Mouse (Mus musculus): ENCODE results near the gene Zfp414. TPM values are rescaled to one million over a fixed set of nuclear protein-coding genes. Genes with fewer than 3 reads are reported as not detected.

Zfp414 gene
- 53.3 and 60.0 TPM in 2 replicates for polyA plus RNA-seq (2014; fragmentation: Nextera tagmentation; extraction: Ambion mirVana)

- Histone ChIP-seq H3K27me3 (ENCODE audit: control insufficient read depth, insufficient read depth, low read length) (no peaks in the 10 kb centered on the region), H3K27ac (replicated peaks; ENCODE audit: low read depth, low read length) (peak within 1 kb of the TSS; percentile 96), H3K4me1 (ENCODE audit: control insufficient read depth, insufficient read depth, low read length) (no peaks in the 10 kb centered on the region; the same call in 1 of the 2 replicates), H3K4me3 (ENCODE audit: low read depth, low read length) (peak within 1 kb of the TSS; percentile 66), H3K36me3 (replicated peaks; ENCODE audit: control insufficient read depth, insufficient read depth, low read depth, low read length) (peaks cover 3% of the 10 kb centered on the region; the same call in 1 of the 2 replicates), H3K9me3 (replicated peaks; ENCODE audit: control insufficient read depth, low read length) (no peaks in the 10 kb centered on the region), H3K4me2 (ENCODE audit: low read depth, low read length) (peak within 1 kb of the TSS; percentile 65), H3K9ac (replicated peaks; ENCODE audit: low read length) (peak within 1 kb of the TSS; percentile 90)
- 3% methylated on average over 33 of the region's 35 CpGs for WGBS
- ATAC-seq (replicated peaks; ENCODE audit: insufficient number of reproducible peaks, low FRiP score, low TSS enrichment, low read depth) (peak; percentile 91), DNase-seq (ENCODE audit: low spot score) (peak; percentile 98)
Measured at GRCm38 (mm10) chr17:33628621-33629486, at the start of gene Zfp414. Gene Zfp414 (plus strand): TSS chr17:33629090.

DNA sequence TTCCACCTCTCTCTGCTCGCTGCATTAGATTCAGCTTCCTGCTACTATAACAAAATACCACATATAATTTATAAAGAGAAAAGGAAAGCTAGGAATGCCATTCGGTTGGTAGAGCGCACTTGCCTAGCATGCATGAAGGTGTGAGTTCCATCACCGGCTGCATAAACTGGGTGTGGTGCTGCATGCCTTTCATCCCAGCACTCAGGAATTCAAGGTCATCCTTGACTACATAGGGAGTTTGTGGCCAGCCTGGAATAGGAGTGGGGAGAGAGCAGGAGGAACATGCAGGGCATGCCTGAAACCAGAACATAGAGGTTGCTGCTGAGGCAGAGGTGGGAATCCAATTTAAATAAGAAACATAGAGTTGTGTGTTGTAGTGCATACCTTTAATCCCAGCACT lies 44.8 kb upstream of the Zfp414 start:
- Histone ChIP-seq H3K4me3 (ENCODE audit: low read depth, low read length) (no peak overlapping the region), H3K9me3 (replicated peaks; ENCODE audit: control insufficient read depth, low read length) (no peaks in the 10 kb centered on the region), H3K36me3 (replicated peaks; ENCODE audit: control insufficient read depth, insufficient read depth, low read depth, low read length) (no peaks in the 10 kb centered on the region), H3K4me1 (ENCODE audit: control insufficient read depth, insufficient read depth, low read length) (no peaks in the 10 kb centered on the region), H3K27ac (replicated peaks; ENCODE audit: low read depth, low read length) (no peak overlapping the region), H3K9ac (replicated peaks; ENCODE audit: low read length) (no peak overlapping the region), H3K4me2 (ENCODE audit: low read depth, low read length) (no peak overlapping the region), H3K27me3 (ENCODE audit: control insufficient read depth, insufficient read depth, low read length) (no peaks in the 10 kb centered on the region)
- ATAC-seq (replicated peaks; ENCODE audit: insufficient number of reproducible peaks, low FRiP score, low TSS enrichment, low read depth) (no peak), DNase-seq (ENCODE audit: low spot score) (no peak)
- 82% methylated on average over 4 of the region's 4 CpGs for WGBS

- H3K4me2 ChIP-seq (ENCODE audit: low read depth, low read length), result no peak overlapping the region
- no peaks in the 10 kb centered on the region for H3K27me3 ChIP-seq (ENCODE audit: control insufficient read depth, insufficient read depth, low read length)
- H3K4me3 ChIP-seq (ENCODE audit: low read depth, low read length), result no peak overlapping the region
- no peaks in the 10 kb centered on the region for H3K36me3 ChIP-seq (replicated peaks; ENCODE audit: control insufficient read depth, insufficient read depth, low read depth, low read length)
- no peaks in the 10 kb centered on the region for H3K9me3 ChIP-seq (replicated peaks; ENCODE audit: control insufficient read depth, low read length)
- 67% methylated on average over 17 of the region's 17 CpGs for WGBS
- DNase-seq (ENCODE audit: low spot score) (no peak), ATAC-seq (replicated peaks; ENCODE audit: insufficient number of reproducible peaks, low FRiP score, low TSS enrichment, low read depth) (no peak)
- no peaks in the 10 kb centered on the region for H3K4me1 ChIP-seq (ENCODE audit: control insufficient read depth, insufficient read depth, low read length)
- no peak overlapping the region for H3K27ac ChIP-seq (replicated peaks; ENCODE audit: low read depth, low read length)
- no peak overlapping the region for H3K9ac ChIP-seq (replicated peaks; ENCODE audit: low read length)
Measured at GRCm38 (mm10) chr17:33586011-33586410, 42.9 kb upstream of the Zfp414 start.

DNA sequence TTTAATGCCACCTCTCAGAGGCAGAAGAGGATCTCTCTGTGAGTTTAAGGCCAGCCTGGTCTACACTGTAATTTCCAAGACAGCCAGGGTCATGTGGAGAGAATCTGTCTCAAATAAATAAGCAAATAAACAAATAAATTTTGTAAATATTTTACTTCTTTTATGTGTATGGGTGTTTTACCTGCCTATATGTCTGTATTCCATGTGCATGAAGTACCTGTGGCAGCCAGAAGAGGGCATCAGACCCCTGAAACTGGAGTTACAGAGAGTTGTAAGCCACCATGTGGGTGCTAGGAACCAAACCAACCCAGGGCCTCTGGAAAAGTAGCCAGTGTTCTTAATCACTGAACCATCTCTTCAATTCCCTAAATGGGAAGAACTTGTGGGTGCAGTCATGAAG lies 31.6 kb upstream of the Zfp414 start:
- H3K36me3 ChIP-seq (replicated peaks; ENCODE audit: control insufficient read depth, insufficient read depth, low read depth, low read length), result no peaks in the 10 kb centered on the region
- H3K27me3 ChIP-seq (ENCODE audit: control insufficient read depth, insufficient read depth, low read length), result no peaks in the 10 kb centered on the region
- H3K4me2 ChIP-seq (ENCODE audit: low read depth, low read length), result no peak overlapping the region
- H3K4me1 ChIP-seq (ENCODE audit: control insufficient read depth, insufficient read depth, low read length), result no peaks in the 10 kb centered on the region
- no peak overlapping the region for H3K9ac ChIP-seq (replicated peaks; ENCODE audit: low read length)
- DNase-seq (ENCODE audit: low spot score), result no peak
- no peak overlapping the region for H3K4me3 ChIP-seq (ENCODE audit: low read depth, low read length)
- no peak overlapping the region for H3K27ac ChIP-seq (replicated peaks; ENCODE audit: low read depth, low read length)
- H3K9me3 ChIP-seq (replicated peaks; ENCODE audit: control insufficient read depth, low read length), result no peaks in the 10 kb centered on the region
- no peak for ATAC-seq (replicated peaks; ENCODE audit: insufficient number of reproducible peaks, low FRiP score, low TSS enrichment, low read depth)

DNA sequence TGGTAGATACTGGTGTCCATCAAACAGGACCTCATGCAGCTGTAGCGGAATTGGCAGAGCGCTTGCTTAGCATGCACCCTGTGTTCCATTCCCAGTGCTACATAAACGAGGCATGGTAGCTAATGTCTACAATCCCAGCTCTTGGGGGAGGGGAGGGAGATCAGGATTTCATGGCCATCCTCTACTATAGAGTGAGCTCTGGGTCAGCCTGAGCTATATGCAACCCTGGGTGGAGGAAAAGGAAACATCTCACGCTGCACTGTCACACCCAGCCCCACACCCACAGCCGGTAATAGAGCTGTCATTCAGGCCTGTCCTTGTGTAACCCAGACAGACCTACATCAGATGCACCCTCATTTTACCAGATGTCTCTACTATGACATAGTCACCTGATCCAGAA lies 30.4 kb upstream of the Zfp414 start:
- WGBS, result 87% methylated on average over 5 of the region's 5 CpGs
- Histone ChIP-seq H3K9me3 (replicated peaks; ENCODE audit: control insufficient read depth, low read length) (no peaks in the 10 kb centered on the region), H3K27me3 (ENCODE audit: control insufficient read depth, insufficient read depth, low read length) (no peaks in the 10 kb centered on the region), H3K4me3 (ENCODE audit: low read depth, low read length) (no peak overlapping the region), H3K9ac (replicated peaks; ENCODE audit: low read length) (no peak overlapping the region), H3K4me1 (ENCODE audit: control insufficient read depth, insufficient read depth, low read length) (no peaks in the 10 kb centered on the region), H3K36me3 (replicated peaks; ENCODE audit: control insufficient read depth, insufficient read depth, low read depth, low read length) (no peaks in the 10 kb centered on the region), H3K27ac (replicated peaks; ENCODE audit: low read depth, low read length) (no peak overlapping the region), H3K4me2 (ENCODE audit: low read depth, low read length) (no peak overlapping the region)
- ATAC-seq (replicated peaks; ENCODE audit: insufficient number of reproducible peaks, low FRiP score, low TSS enrichment, low read depth) (no peak), DNase-seq (ENCODE audit: low spot score) (no peak)

DNA sequence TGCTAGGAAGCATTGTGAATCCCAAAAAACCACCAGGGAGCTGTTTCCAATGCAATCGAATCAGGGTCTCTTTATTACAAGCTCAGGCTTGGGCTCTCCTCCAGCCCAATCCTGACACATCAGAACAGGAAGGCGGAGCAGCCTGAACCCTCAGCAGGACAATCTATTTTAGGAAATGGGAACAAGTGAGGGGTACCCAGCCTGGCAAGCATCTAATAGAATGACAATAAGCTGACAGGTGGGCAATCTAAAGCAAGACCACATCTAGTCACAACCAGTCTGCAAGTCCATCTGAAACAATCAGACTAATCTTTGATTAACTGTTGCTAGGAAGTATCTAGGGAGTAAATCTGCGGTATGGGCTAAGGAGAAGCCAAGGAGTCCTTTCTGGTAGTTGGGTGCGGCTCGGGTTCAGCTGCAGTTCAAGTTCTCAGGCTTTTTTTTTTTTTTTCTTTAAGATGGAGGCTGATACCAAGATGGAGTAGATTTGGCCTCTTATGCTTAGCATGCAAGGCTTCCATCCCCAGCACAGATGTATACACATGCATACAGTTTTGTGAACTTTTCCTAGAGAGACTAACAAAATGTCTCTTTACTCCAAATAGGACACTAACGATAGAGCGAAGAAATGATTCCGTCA lies 28.9 kb upstream of the Zfp414 start:
- no peaks in the 10 kb centered on the region for H3K9me3 ChIP-seq (replicated peaks; ENCODE audit: control insufficient read depth, low read length)
- H3K27ac ChIP-seq (replicated peaks; ENCODE audit: low read depth, low read length), result no peak overlapping the region
- no peak overlapping the region for H3K4me3 ChIP-seq (ENCODE audit: low read depth, low read length)
- no peaks in the 10 kb centered on the region for H3K27me3 ChIP-seq (ENCODE audit: control insufficient read depth, insufficient read depth, low read length)
- DNase-seq (ENCODE audit: low spot score), result no peak
- H3K9ac ChIP-seq (replicated peaks; ENCODE audit: low read length), result no peak overlapping the region
- no peak overlapping the region for H3K4me2 ChIP-seq (ENCODE audit: low read depth, low read length)
- 85% methylated on average over 8 of the region's 8 CpGs for WGBS
- H3K4me1 ChIP-seq (ENCODE audit: control insufficient read depth, insufficient read depth, low read length), result no peaks in the 10 kb centered on the region
- no peaks in the 10 kb centered on the region for H3K36me3 ChIP-seq (replicated peaks; ENCODE audit: control insufficient read depth, insufficient read depth, low read depth, low read length)
- ATAC-seq (replicated peaks; ENCODE audit: insufficient number of reproducible peaks, low FRiP score, low TSS enrichment, low read depth), result no peak

- DNase-seq (ENCODE audit: low spot score), result no peak
- 77% methylated on average over 3 of the region's 3 CpGs for WGBS
- no peak for ATAC-seq (replicated peaks; ENCODE audit: insufficient number of reproducible peaks, low FRiP score, low TSS enrichment, low read depth)
- no peak overlapping the region for H3K27ac ChIP-seq (replicated peaks; ENCODE audit: low read depth, low read length)
- H3K36me3 ChIP-seq (replicated peaks; ENCODE audit: control insufficient read depth, insufficient read depth, low read depth, low read length), result no peaks in the 10 kb centered on the region
- no peaks in the 10 kb centered on the region for H3K4me1 ChIP-seq (ENCODE audit: control insufficient read depth, insufficient read depth, low read length)
- no peaks in the 10 kb centered on the region for H3K9me3 ChIP-seq (replicated peaks; ENCODE audit: control insufficient read depth, low read length)
- no peak overlapping the region for H3K9ac ChIP-seq (replicated peaks; ENCODE audit: low read length)
- no peaks in the 10 kb centered on the region for H3K27me3 ChIP-seq (ENCODE audit: control insufficient read depth, insufficient read depth, low read length)
- no peak overlapping the region for H3K4me3 ChIP-seq (ENCODE audit: low read depth, low read length)
- H3K4me2 ChIP-seq (ENCODE audit: low read depth, low read length), result no peak overlapping the region
Measured at GRCm38 (mm10) chr17:33600831-33601230, 28.1 kb upstream of the Zfp414 start.

GRCm38 (mm10) chr17:33601947-33602346 lies 26.9 kb upstream of the Zfp414 start:
- Histone ChIP-seq H3K27ac (replicated peaks; ENCODE audit: low read depth, low read length) (no peak overlapping the region), H3K9me3 (replicated peaks; ENCODE audit: control insufficient read depth, low read length) (no peaks in the 10 kb centered on the region), H3K4me1 (ENCODE audit: control insufficient read depth, insufficient read depth, low read length) (no peaks in the 10 kb centered on the region), H3K4me2 (ENCODE audit: low read depth, low read length) (no peak overlapping the region), H3K27me3 (ENCODE audit: control insufficient read depth, insufficient read depth, low read length) (no peaks in the 10 kb centered on the region), H3K4me3 (ENCODE audit: low read depth, low read length) (no peak overlapping the region), H3K36me3 (replicated peaks; ENCODE audit: control insufficient read depth, insufficient read depth, low read depth, low read length) (no peaks in the 10 kb centered on the region), H3K9ac (replicated peaks; ENCODE audit: low read length) (no peak overlapping the region)
- DNase-seq (ENCODE audit: low spot score), result no peak
- 86% methylated on average over 12 of the region's 12 CpGs for WGBS
- no peak for ATAC-seq (replicated peaks; ENCODE audit: insufficient number of reproducible peaks, low FRiP score, low TSS enrichment, low read depth)
